Mouse (Mus musculus) cerebellum, adult 2 months (tissue): ENCODE results near the gene Adamts17.

Experiments used
- CTCF ChIP-seq: fragments of 200-500 bp; IDR thresholded peaks from 2 replicates; pipeline ENCODE4 v1.5.1; 2011; ENCODE audit warnings: low read depth, mild to moderate bottlenecking, control low read depth, low read length, moderate library complexity, borderline replicate concordance; ENCODE audit not compliant: insufficient read depth
- POLR2A ChIP-seq: fragments of 200-500 bp; IDR thresholded peaks from 2 replicates; pipeline ENCODE4 v1.6.1; 2011; ENCODE audit warnings: low read length, control low read depth, borderline replicate concordance; ENCODE audit not compliant: insufficient read depth

DNA sequence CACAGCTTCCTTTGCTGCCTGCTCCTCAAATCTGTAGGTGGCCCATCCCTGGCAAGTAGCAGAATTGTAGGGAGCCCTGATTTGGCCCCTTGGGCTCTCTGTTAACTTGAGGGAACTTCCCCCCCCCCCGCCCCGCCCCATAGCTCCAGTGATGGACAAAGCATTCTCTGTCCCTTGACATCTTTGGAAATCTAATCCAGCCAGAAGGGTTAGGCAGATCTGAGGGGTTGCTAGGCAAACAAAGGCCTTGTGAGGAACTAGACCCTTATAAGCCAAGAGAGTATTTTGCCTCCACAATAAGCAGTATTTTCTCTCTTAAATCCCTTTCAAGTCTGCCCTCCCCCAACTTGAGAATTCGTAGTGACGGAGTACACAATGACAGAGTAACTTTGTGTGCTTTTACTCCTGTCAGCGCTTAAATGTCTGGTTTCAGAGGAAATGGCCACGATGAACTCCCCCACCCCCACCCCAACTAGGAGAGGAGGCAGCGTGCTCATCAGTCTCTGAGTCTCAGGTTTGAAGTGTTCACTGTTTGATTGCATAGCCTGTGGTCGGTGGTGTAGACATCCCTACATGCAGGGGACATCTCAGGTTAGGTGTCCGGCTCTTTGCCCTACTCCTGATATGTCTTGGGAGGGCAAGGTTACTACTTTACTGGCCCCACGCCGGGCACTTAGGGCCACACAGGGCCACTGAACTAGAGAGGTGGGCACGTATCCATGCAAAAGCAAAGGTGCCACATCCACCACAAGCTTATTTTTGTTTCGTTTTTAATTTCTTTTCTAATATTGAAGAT is 99.7 kb downstream of the Adamts17 start:
- TF ChIP-seq CTCF = no peak
- no peak for TF ChIP-seq POLR2A
